In the genomic region with DNA sequence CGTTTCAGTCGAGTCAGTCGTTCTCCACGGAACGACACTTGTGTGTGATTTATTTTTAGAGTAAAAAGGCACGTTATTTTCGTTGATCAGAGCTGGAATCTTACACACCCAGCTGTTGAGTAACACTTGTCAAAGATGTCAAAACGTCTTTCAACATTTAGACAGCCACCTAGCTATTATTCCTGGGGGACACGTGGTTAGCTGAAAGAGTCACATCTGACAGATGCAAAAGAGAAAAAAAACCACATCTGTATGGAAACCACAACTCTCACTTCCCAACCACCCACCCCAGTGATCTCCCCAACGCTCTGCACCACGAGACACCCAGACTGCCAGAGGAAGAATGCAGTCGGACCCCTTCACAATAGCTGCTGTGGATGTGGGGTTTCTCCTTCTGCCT, we compare ENCODE assay signal across 24 mouse cellular contexts. TPM values are rescaled to one million over a fixed set of nuclear protein-coding genes. Genes with fewer than 3 reads are reported as not detected.
DNase-seq lines count a peak whose midpoint lies in the region; ATAC-seq lines count a peak whose summit lies in the region.
"Had no signal": no experiment of that assay in that cellular context is flagged by ENCODE, and none has a peak within 500 bp of the region (broad histone marks: within the 10 kb centered on the region; RNA-seq: fewer than 3 reads in every experiment).

No protein-coding gene starts in this region.

- intact Hi-C loops in left cerebral cortex, postnatal 10 days (cut with DNase I) = no loop called here

- peaks cover 4 to 12% of the 10 kb centered on the region in 2 experiments for H3K4me1 ChIP-seq in heart, embryonic 14.5 days (ENCODE audit: control insufficient read depth in 2 of 2, insufficient read depth in 2 of 2, low read length in 2 of 2)
- H3K4me1 ChIP-seq: kidney, embryonic 15.5 days; stomach, embryonic 15.5 days had no signal

- no peak for DNase-seq in heart, adult 9 months (ENCODE audit: low spot score in 2 of 2)
- peak; percentile 11 for DNase-seq in thymus, postnatal 25 days
- no peak for DNase-seq in thymus, postnatal 10 days (ENCODE audit: low spot score in 2 of 2)
- no peak for DNase-seq in lung, postnatal 10 days
- DNase-seq in left cerebral cortex, postnatal 10 days (ENCODE audit: extremely low spot score in 1 of 2, low spot score in 2 of 2) = no peak
- DNase-seq: adrenal gland, postnatal 14 days; cerebellum, adult 2 months; liver; lung, adult 18-20 months; lung, postnatal 4 days; thymus, adult 18-20 months had no signal

- H3K4me3 ChIP-seq in heart, embryonic 14.5 days (ENCODE audit: control insufficient read depth in 1 of 2, insufficient read depth in 1 of 2, low read depth in 1 of 2, low read length in 2 of 2) = no peak overlapping the region
- H3K4me3 ChIP-seq: embryonic facial prominence, embryonic 12.5 days; heart, embryonic 15.5 days; kidney, embryonic 15.5 days; stomach, embryonic 15.5 days had no signal

- WGBS in heart, embryonic 14.5 days = 36% methylated on average over 12 of the region's 12 CpGs

- H3K36me3 ChIP-seq in heart, embryonic 14.5 days (ENCODE audit: control insufficient read depth, insufficient read depth, low read length) = no peaks in the 10 kb centered on the region
- H3K36me3 ChIP-seq: embryonic facial prominence, embryonic 12.5 days; G1E; heart, embryonic 15.5 days; kidney, embryonic 15.5 days; stomach, embryonic 15.5 days had no signal

- 0 out of 2 replicates have a peak overlapping the region, but pooled peaks have one; percentile 21 for H3K9ac ChIP-seq in heart, embryonic 14.5 days (ENCODE audit: low read length)
- H3K9ac ChIP-seq: embryonic facial prominence, embryonic 12.5 days; heart, embryonic 15.5 days; kidney, embryonic 15.5 days; stomach, embryonic 15.5 days had no signal

- H3K9me3 ChIP-seq in heart, embryonic 14.5 days (ENCODE audit: control insufficient read depth, low read length) = no peaks in the 10 kb centered on the region
- H3K9me3 ChIP-seq: embryonic facial prominence, embryonic 12.5 days; heart, embryonic 15.5 days; kidney, embryonic 15.5 days; stomach, embryonic 15.5 days had no signal

- no peak overlapping the region for H3K27ac ChIP-seq in heart, embryonic 14.5 days (replicated peaks in 1 of 2; ENCODE audit: control insufficient read depth in 1 of 2, insufficient read depth in 1 of 2, low read depth in 2 of 2, low read length in 2 of 2)
- H3K27ac ChIP-seq: embryonic facial prominence, embryonic 12.5 days; heart, embryonic 15.5 days; kidney, embryonic 15.5 days; stomach, embryonic 15.5 days had no signal

- no peaks in the 10 kb centered on the region for H3K27me3 ChIP-seq in heart, embryonic 14.5 days (ENCODE audit: control insufficient read depth, insufficient read depth, low read length)
- H3K27me3 ChIP-seq: embryonic facial prominence, embryonic 12.5 days; heart, embryonic 15.5 days; kidney, embryonic 15.5 days; stomach, embryonic 15.5 days had no signal

- ATAC-seq in heart, embryonic 14.5 days (ENCODE audit: insufficient number of reproducible peaks, insufficient read depth, low FRiP score, low read depth) = no peak
- peak; percentile 96 for ATAC-seq in granulocyte monocyte progenitor cell, adult 5-6 weeks (replicated peaks; ENCODE audit: poor library complexity, severe bottlenecking)
- ATAC-seq: CD4-positive, CD25-positive, alpha-beta regulatory T cell, adult 4 months; hindbrain, embryonic 16.5 days; intestine, postnatal 0 days had no signal

- peak overlapping the region; percentile 30 for H3K4me2 ChIP-seq in heart, embryonic 14.5 days (ENCODE audit: low read length)
- H3K4me2 ChIP-seq: embryonic facial prominence, embryonic 12.5 days; heart, embryonic 15.5 days; kidney, embryonic 15.5 days; midbrain, embryonic 11.5 days; stomach, embryonic 15.5 days had no signal

RNA-seq across cellular contexts. Expression of a gene that starts 21.5 kb away (rescaled TPM):
- 68.3 and 74.3 TPM in 2 replicates for polyA plus RNA-seq in heart, embryonic 14.5 days (2014; fragmentation: Nextera tagmentation; extraction: Ambion mirVana)
- 0.58 and 0.77 TPM in 2 replicates for total RNA-seq in granulocyte monocyte progenitor cell, adult 5-6 weeks (2014; fragmentation: Nextera tagmentation)
- 0.13 and 0.15 TPM in 2 replicates for total RNA-seq in granulocyte monocyte progenitor cell, adult 5-6 weeks (2017)
- total RNA-seq in left cerebral cortex, postnatal 10 days (2021) = 10 to 100 TPM; 41.6 to 43.7 TPM
- total RNA-seq: gastrocnemius, adult 18-20 months; hematopoietic stem cell, adult 5-6 weeks had no signal
- polyA plus RNA-seq: G1E had no signal

Comparison
In these comparisons a context has a peak if more than half of its experiments do, and no peak if none do; other contexts are left out.
1. RNA of a gene that starts 21.5 kb away (total RNA-seq): 41.6 to 43.7 TPM in left cerebral cortex, postnatal 10 days; 0.13 to 0.77 TPM in granulocyte monocyte progenitor cell, adult 5-6 weeks; every median in the first group is over 10 times any median in the second.